ENCODE assay signal across 8 mouse cellular contexts in genomic region chr10:59615411-59615810, GRCm38 (mm10). TPM values are rescaled to one million over a fixed set of nuclear protein-coding genes. Genes with fewer than 3 reads are reported as not detected.
DNase-seq lines count a peak whose midpoint lies in the region; ATAC-seq and TF ChIP-seq lines count a peak whose summit lies in the region.

No protein-coding gene starts in this region.

- no peak for TF ChIP-seq CTCF in G1E (IDR thresholded peaks at IDR 0.05; ENCODE audit: low read depth, low read length)
- no peak for TF ChIP-seq CTCF in stomach, postnatal 0 days (IDR thresholded peaks at IDR 0.05; ENCODE audit: low read depth)

- DNase-seq in heart, adult 11 months, result no peak
- no peak for DNase-seq in G1E (ENCODE audit: low spot score)
- DNase-seq in forebrain, embryonic 14.5 days (ENCODE audit: low spot score), result no peak
- no peak for DNase-seq in stomach, postnatal 0 days (ENCODE audit: low spot score)
- DNase-seq in spleen, adult 12 weeks (ENCODE audit: low spot score), result no peak
- DNase-seq in gastrocnemius, adult 18-20 months (ENCODE audit: low spot score), result no peak

- H3K36me3 ChIP-seq in heart, embryonic 12.5 days, result no peaks in the 10 kb centered on the region
- no peaks in the 10 kb centered on the region for H3K36me3 ChIP-seq in G1E (replicated peaks)
- H3K36me3 ChIP-seq in forebrain, embryonic 14.5 days (ENCODE audit: control insufficient read depth, insufficient read depth, low read length), result no peaks in the 10 kb centered on the region
- no peaks in the 10 kb centered on the region for H3K36me3 ChIP-seq in liver, embryonic 12.5 days
- no peaks in the 10 kb centered on the region for H3K36me3 ChIP-seq in stomach, postnatal 0 days (ENCODE audit: control insufficient read depth, insufficient read depth, low read length)

- H3K4me3 ChIP-seq in heart, embryonic 12.5 days, result peak overlapping the region; percentile 91
- H3K4me3 ChIP-seq in G1E (ENCODE audit: low read depth, low read length), result peak overlapping the region; percentile 78
- H3K4me3 ChIP-seq in forebrain, embryonic 14.5 days (ENCODE audit: low read depth, low read length), result peak overlapping the region; percentile 86
- peak overlapping the region; percentile 89 for H3K4me3 ChIP-seq in liver, embryonic 12.5 days
- peak overlapping the region; percentile 96 for H3K4me3 ChIP-seq in stomach, postnatal 0 days (ENCODE audit: low read depth, low read length)

- 35% methylated on average over 5 of the region's 5 CpGs for WGBS in heart, embryonic 12.5 days
- 29% methylated on average over 5 of the region's 5 CpGs for WGBS in forebrain, embryonic 14.5 days
- 33% methylated on average over 5 of the region's 5 CpGs for WGBS in liver, embryonic 12.5 days (ENCODE audit: insufficient replicate concordance)
- 18% methylated on average over 5 of the region's 5 CpGs for WGBS in stomach, postnatal 0 days

- H3K4me1 ChIP-seq in heart, embryonic 12.5 days (replicated peaks), result peaks cover 21% of the 10 kb centered on the region
- peaks cover 11% of the 10 kb centered on the region for H3K4me1 ChIP-seq in G1E (ENCODE audit: insufficient read depth, low read depth, low read length)
- peaks cover 12% of the 10 kb centered on the region for H3K4me1 ChIP-seq in forebrain, embryonic 14.5 days (ENCODE audit: control insufficient read depth, insufficient read depth, low read length)
- peaks cover 30% of the 10 kb centered on the region for H3K4me1 ChIP-seq in liver, embryonic 12.5 days
- H3K4me1 ChIP-seq in stomach, postnatal 0 days (replicated peaks; ENCODE audit: control insufficient read depth, insufficient read depth), result no peaks in the 10 kb centered on the region; the same call in 1 of the 2 replicates

- no peak for TF ChIP-seq EP300 in stomach, postnatal 0 days (optimal IDR thresholded peaks at IDR 0.05)

- no peaks in the 10 kb centered on the region for H3K27me3 ChIP-seq in heart, embryonic 12.5 days (replicated peaks)
- H3K27me3 ChIP-seq in G1E (ENCODE audit: insufficient read depth, low read length), result no peaks in the 10 kb centered on the region
- H3K27me3 ChIP-seq in forebrain, embryonic 14.5 days (replicated peaks; ENCODE audit: control insufficient read depth, insufficient read depth, low read length), result no peaks in the 10 kb centered on the region
- H3K27me3 ChIP-seq in liver, embryonic 12.5 days (replicated peaks), result no peaks in the 10 kb centered on the region; the same call in 1 of the 2 replicates
- no peaks in the 10 kb centered on the region for H3K27me3 ChIP-seq in stomach, postnatal 0 days (ENCODE audit: control insufficient read depth, insufficient read depth, low read length)

- peak overlapping the region; percentile 95 for H3K4me2 ChIP-seq in heart, embryonic 12.5 days
- H3K4me2 ChIP-seq in forebrain, embryonic 14.5 days (ENCODE audit: low read length), result peak overlapping the region; percentile 73
- H3K4me2 ChIP-seq in liver, embryonic 12.5 days, result peak overlapping the region; percentile 97
- H3K4me2 ChIP-seq in stomach, postnatal 0 days (replicated peaks; ENCODE audit: low read depth), result peak overlapping the region; percentile 81

- no peak for ATAC-seq in heart, embryonic 12.5 days (ENCODE audit: insufficient number of reproducible peaks, low FRiP score)
- ATAC-seq in G1E (ENCODE audit: extremely low read depth, insufficient number of reproducible peaks, low FRiP score, poor library complexity, severe bottlenecking), result no peak
- ATAC-seq in forebrain, embryonic 14.5 days, result no peak
- ATAC-seq in liver, embryonic 12.5 days, result no peak
- no peak for ATAC-seq in stomach, postnatal 0 days (ENCODE audit: low FRiP score, low TSS enrichment)

- H3K27ac ChIP-seq in heart, embryonic 12.5 days (ENCODE audit: poor library complexity, severe bottlenecking), result no peak overlapping the region
- no peak overlapping the region for H3K27ac ChIP-seq in forebrain, embryonic 14.5 days (ENCODE audit: low read depth, low read length)
- no peak overlapping the region for H3K27ac ChIP-seq in liver, embryonic 12.5 days
- H3K27ac ChIP-seq in stomach, postnatal 0 days (replicated peaks), result peak overlapping the region; percentile 95; the same call in 1 of the 2 replicates

- H3K9me3 ChIP-seq in heart, embryonic 12.5 days (replicated peaks), result no peaks in the 10 kb centered on the region
- H3K9me3 ChIP-seq in G1E (replicated peaks), result no peaks in the 10 kb centered on the region
- H3K9me3 ChIP-seq in forebrain, embryonic 14.5 days (replicated peaks; ENCODE audit: control insufficient read depth, low read length), result no peaks in the 10 kb centered on the region
- no peaks in the 10 kb centered on the region for H3K9me3 ChIP-seq in liver, embryonic 12.5 days (replicated peaks)
- no peaks in the 10 kb centered on the region for H3K9me3 ChIP-seq in stomach, postnatal 0 days (ENCODE audit: control insufficient read depth, low read length)

- peak overlapping the region; percentile 95 for H3K9ac ChIP-seq in heart, embryonic 12.5 days
- H3K9ac ChIP-seq in forebrain, embryonic 14.5 days (ENCODE audit: low read length), result peak overlapping the region; percentile 91; the same call in 1 of the 2 replicates
- H3K9ac ChIP-seq in liver, embryonic 12.5 days, result peak overlapping the region; percentile 93
- peak overlapping the region; percentile 97 for H3K9ac ChIP-seq in stomach, postnatal 0 days (ENCODE audit: low read length)

RNA-seq across cellular contexts. Expression of gene Gm10322, which starts 0.5 kb away (rescaled TPM):
- polyA plus RNA-seq in heart, embryonic 12.5 days (2016; fragmentation: Nextera tagmentation; extraction: Ambion mirVana), result not detected in 2 replicates
- total RNA-seq in G1E (2014; fragmentation: Nextera tagmentation) (not detected in 2 replicates), G1E (2017) (not detected in 2 replicates)
- not detected in 2 replicates for polyA plus RNA-seq in G1E (2012)
- not detected in 2 replicates for polyA plus RNA-seq in forebrain, embryonic 14.5 days (2014; fragmentation: Nextera tagmentation; extraction: Ambion mirVana)
- polyA plus RNA-seq in liver, embryonic 12.5 days (2016; fragmentation: Nextera tagmentation; extraction: Ambion mirVana), result not detected in 2 replicates
- 0.38 TPM in 1 of 2 replicates, not detected in the other for polyA plus RNA-seq in stomach, postnatal 0 days (2015; fragmentation: Nextera tagmentation; extraction: Ambion mirVana)
- total RNA-seq in gastrocnemius, adult 18-20 months (2021), result not detected

RNA-seq across cellular contexts. Expression of gene Mcu, which starts 1.1 kb away (rescaled TPM):
- 27.5 and 27.8 TPM in 2 replicates for polyA plus RNA-seq in heart, embryonic 12.5 days (2016; fragmentation: Nextera tagmentation; extraction: Ambion mirVana)
- 18.6 and 22.5 TPM in 2 replicates for total RNA-seq in G1E (2014; fragmentation: Nextera tagmentation)
- total RNA-seq in G1E (2017), result 21.5 and 25.6 TPM in 2 replicates
- polyA plus RNA-seq in G1E (2012), result 4.8 and 5.1 TPM in 2 replicates
- polyA plus RNA-seq in forebrain, embryonic 14.5 days (2014; fragmentation: Nextera tagmentation; extraction: Ambion mirVana), result 19.5 and 23.2 TPM in 2 replicates
- polyA plus RNA-seq in liver, embryonic 12.5 days (2016; fragmentation: Nextera tagmentation; extraction: Ambion mirVana), result 14.3 and 14.6 TPM in 2 replicates
- 56.9 and 57.2 TPM in 2 replicates for polyA plus RNA-seq in stomach, postnatal 0 days (2015; fragmentation: Nextera tagmentation; extraction: Ambion mirVana)
- 10 to 100 TPM; 39.8 to 44.3 TPM for total RNA-seq in gastrocnemius, adult 18-20 months (2021)
